Comparison of ENCODE assay signal across 8 mouse cellular contexts in the genomic region with DNA sequence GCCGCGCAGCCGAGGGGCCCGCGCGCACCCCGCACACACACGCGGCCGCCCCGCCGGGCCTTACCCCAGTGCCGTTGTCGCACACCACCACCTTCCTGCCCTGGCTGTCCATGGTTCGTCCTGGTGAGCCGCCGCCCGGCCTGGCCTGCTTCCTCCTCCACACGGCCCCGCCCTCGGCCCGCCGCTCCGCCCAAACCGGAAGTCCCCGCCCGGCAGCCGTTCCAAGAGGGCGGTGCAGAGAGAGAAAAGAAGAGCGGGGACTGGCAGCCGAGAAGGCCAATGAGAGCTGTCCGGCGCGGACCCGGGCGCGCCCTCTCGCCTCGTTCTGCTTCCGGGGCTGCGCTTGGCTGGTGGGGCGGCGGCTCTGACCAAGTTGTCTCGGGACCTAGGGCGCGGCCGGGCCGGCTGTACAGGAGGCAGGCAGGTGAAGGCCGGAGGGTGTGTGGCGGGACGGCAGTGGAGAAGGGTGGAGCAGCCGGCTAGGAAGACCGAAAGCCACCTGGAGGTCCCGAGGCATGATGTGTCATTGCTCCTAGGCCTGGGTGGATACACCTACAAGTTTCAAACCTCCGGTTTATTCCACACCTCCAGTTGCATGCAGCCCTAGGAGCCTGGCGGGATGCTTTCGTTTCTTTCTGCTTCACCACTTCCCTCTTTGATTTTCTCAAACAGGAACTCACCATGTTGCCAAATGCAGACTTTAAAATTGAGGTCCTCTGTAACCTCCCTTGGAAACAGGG. TPM values are rescaled to one million over a fixed set of nuclear protein-coding genes. Genes with fewer than 3 reads are reported as not detected.
DNase-seq lines count a peak whose midpoint lies in the region; ATAC-seq lines count a peak whose summit lies in the region.

A gene (minus strand): TSS at position 173 of the 740 bp plus-strand sequence.

- H3K9ac ChIP-seq in forebrain, embryonic 14.5 days (ENCODE audit: low read length), result peak within 1 kb of the TSS; percentile 88
- H3K9ac ChIP-seq in neural tube, embryonic 15.5 days (replicated peaks), result peak within 1 kb of the TSS; percentile 96

- H3K27ac ChIP-seq in forebrain, embryonic 14.5 days (ENCODE audit: low read depth, low read length), result peak within 1 kb of the TSS; percentile 91
- H3K27ac ChIP-seq in neural tube, embryonic 15.5 days (replicated peaks), result peak within 1 kb of the TSS; percentile 97

- ATAC-seq in forebrain, embryonic 14.5 days, result peak; percentile 99
- peak; percentile 99 for ATAC-seq in neural tube, embryonic 15.5 days (ENCODE audit: low FRiP score)

- peak within 1 kb of the TSS; percentile 85 for H3K4me2 ChIP-seq in forebrain, embryonic 14.5 days (ENCODE audit: low read length)
- H3K4me2 ChIP-seq in neural tube, embryonic 15.5 days, result peak within 1 kb of the TSS; percentile 74

- WGBS in forebrain, embryonic 14.5 days, result under 1% methylated on average over 54 of the region's 57 CpGs
- under 1% methylated on average over 41 of the region's 57 CpGs for WGBS in neural tube, embryonic 15.5 days

- H3K4me1 ChIP-seq in forebrain, embryonic 14.5 days (ENCODE audit: control insufficient read depth, insufficient read depth, low read length), result peaks cover 11% of the 10 kb centered on the region
- peaks cover 21% of the 10 kb centered on the region for H3K4me1 ChIP-seq in neural tube, embryonic 15.5 days

- no peaks in the 10 kb centered on the region for H3K36me3 ChIP-seq in forebrain, embryonic 14.5 days (ENCODE audit: control insufficient read depth, insufficient read depth, low read length)
- H3K36me3 ChIP-seq in neural tube, embryonic 15.5 days, result 0 out of 2 replicates have a peak, but pooled peaks cover 3% of the 10 kb centered on the region

- H3K27me3 ChIP-seq in forebrain, embryonic 14.5 days (replicated peaks; ENCODE audit: control insufficient read depth, insufficient read depth, low read length), result no peaks in the 10 kb centered on the region
- no peaks in the 10 kb centered on the region for H3K27me3 ChIP-seq in neural tube, embryonic 15.5 days (replicated peaks)

- H3K4me3 ChIP-seq in forebrain, embryonic 14.5 days (ENCODE audit: low read depth, low read length), result peak within 1 kb of the TSS; percentile 78
- peak within 1 kb of the TSS; percentile 89 for H3K4me3 ChIP-seq in neural tube, embryonic 15.5 days (replicated peaks)

- peak; percentile 96 for DNase-seq in ES-CJ7 (ENCODE audit: low read depth, low spot score)
- peak; percentile 96 for DNase-seq in cerebellum, adult 11 months
- peak; percentile 96 for DNase-seq in forebrain, embryonic 14.5 days (ENCODE audit: low spot score)
- DNase-seq in heart, postnatal 14 days, result peak; percentile 99
- peak; percentile 96 for DNase-seq in layer of hippocampus, adult 11-12 months (ENCODE audit: low spot score)
- DNase-seq in lung, adult 18-20 months, result peak; percentile 97 to 98
- peak; percentile 97 for DNase-seq in testis, postnatal 14 days (ENCODE audit: low spot score)

- H3K9me3 ChIP-seq in forebrain, embryonic 14.5 days (replicated peaks; ENCODE audit: control insufficient read depth, low read length), result no peaks in the 10 kb centered on the region
- no peaks in the 10 kb centered on the region for H3K9me3 ChIP-seq in neural tube, embryonic 15.5 days (replicated peaks)

- intact Hi-C loops in heart, postnatal 14 days (cut with DNase I), result loop anchor here (5.0 kb wide), 1 partner anchor 429 kb away; a partner anchor contains a TSS

RNA-seq across cellular contexts. Expression of the gene that starts here (rescaled TPM):
- 79.6 and 80.9 TPM in 2 replicates for polyA plus RNA-seq in forebrain, embryonic 14.5 days (2014; fragmentation: Nextera tagmentation; extraction: Ambion mirVana)
- total RNA-seq in heart, postnatal 14 days (2021), result 10 to 100 TPM; 78.3 to 85.4 TPM
- polyA plus RNA-seq in neural tube, embryonic 15.5 days (2015; fragmentation: Nextera tagmentation; extraction: Ambion mirVana), result 167 and 168 TPM in 2 replicates

Comparison
In these comparisons a context has a peak if more than half of its experiments do, and no peak if none do; other contexts are left out.
1. Peak in every context shown above with its lines: DNase-seq, ATAC-seq, H3K4me3 ChIP-seq and H3K27ac ChIP-seq.